16 mouse cellular contexts compared by ENCODE assay signal in the genomic region with DNA sequence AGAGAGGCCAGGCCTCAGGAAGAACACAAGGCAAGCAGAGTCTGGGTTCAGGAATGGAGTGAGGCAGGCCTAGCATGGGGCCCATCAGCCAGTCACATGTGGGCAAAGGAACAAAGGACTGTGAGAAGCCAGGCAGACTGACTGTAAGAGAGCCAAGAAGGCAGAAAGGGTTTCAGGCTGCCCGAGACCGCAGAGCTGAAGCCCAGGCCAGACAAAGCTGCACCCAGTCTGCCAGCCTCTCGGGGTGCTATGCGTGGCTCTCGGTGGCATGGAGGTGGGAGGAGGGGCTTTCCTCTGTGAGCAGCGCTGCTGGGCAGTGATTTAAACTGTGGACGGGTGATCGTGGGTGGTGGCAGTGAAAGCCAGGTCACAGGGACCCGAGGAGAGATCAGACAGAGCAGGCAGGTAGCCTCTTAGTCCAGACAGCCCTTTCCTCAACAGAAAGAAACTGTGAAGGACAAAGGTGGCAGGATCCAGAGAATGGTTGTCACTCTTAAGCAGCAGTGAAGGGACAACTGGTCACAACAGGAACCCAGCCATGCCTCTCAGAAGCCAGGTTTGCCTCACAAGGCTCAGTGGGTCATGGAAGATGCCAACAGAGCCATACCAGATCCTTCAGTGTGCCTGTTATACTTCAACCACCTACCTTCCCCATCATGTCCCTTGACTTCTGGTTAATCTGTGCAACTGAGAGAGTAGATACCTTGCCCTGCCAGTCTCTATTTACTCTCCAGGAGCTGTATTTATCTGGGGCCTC. TPM values are rescaled to one million over a fixed set of nuclear protein-coding genes. Genes with fewer than 3 reads are reported as not detected.
DNase-seq lines count a peak whose midpoint lies in the region; ATAC-seq and TF ChIP-seq lines count a peak whose summit lies in the region.
"Had no signal": no experiment of that assay in that cellular context is flagged by ENCODE, and none has a peak within 500 bp of the region (broad histone marks: within the 10 kb centered on the region; RNA-seq: fewer than 3 reads in every experiment).

No protein-coding gene starts in this region.

- WGBS in heart, adult 2 months: 51% methylated on average over 9 of the region's 9 CpGs
- WGBS in heart, embryonic 16.5 days: 71% methylated on average over 9 of the region's 9 CpGs
- 92% methylated on average over 9 of the region's 9 CpGs for WGBS in thymus, adult 2 months

- H3K4me1 ChIP-seq in heart, adult 2 months (ENCODE audit: control insufficient read depth, insufficient read depth, low read length): peaks cover 26% of the 10 kb centered on the region
- peaks cover 22% of the 10 kb centered on the region for H3K4me1 ChIP-seq in heart, embryonic 16.5 days (ENCODE audit: control insufficient read depth, insufficient read depth, low read length)
- peaks cover 11% of the 10 kb centered on the region for H3K4me1 ChIP-seq in thymus, adult 2 months (replicated peaks; ENCODE audit: control insufficient read depth, insufficient read depth, low read length)
- H3K4me1 ChIP-seq: embryonic facial prominence, embryonic 12.5 days had no signal

- H3K27me3 ChIP-seq in heart, adult 2 months (ENCODE audit: control insufficient read depth, insufficient read depth, low read length): no peaks in the 10 kb centered on the region
- H3K27me3 ChIP-seq in heart, embryonic 16.5 days (ENCODE audit: control insufficient read depth, insufficient read depth, low read length): no peaks in the 10 kb centered on the region
- H3K27me3 ChIP-seq in thymus, adult 2 months (ENCODE audit: control insufficient read depth, insufficient read depth, low read length): no peaks in the 10 kb centered on the region
- H3K27me3 ChIP-seq: embryonic facial prominence, embryonic 12.5 days; midbrain, embryonic 12.5 days; Patski had no signal

- no peak for TF ChIP-seq EP300 in heart, adult 2 months (IDR thresholded peaks at IDR 0.05; ENCODE audit: insufficient read depth, low read depth, low read length)

- H3K9ac ChIP-seq in heart, adult 2 months (ENCODE audit: low read depth, low read length): no peak overlapping the region
- H3K9ac ChIP-seq in heart, embryonic 16.5 days (ENCODE audit: low read length): 0 out of 2 replicates have a peak overlapping the region, but pooled peaks have one; percentile 22
- H3K9ac ChIP-seq: embryonic facial prominence, embryonic 12.5 days; midbrain, embryonic 12.5 days had no signal

- intact Hi-C loops in heart, adult 2 months (cut with DNase I): no loop called here

- H3K36me3 ChIP-seq in heart, adult 2 months (ENCODE audit: control insufficient read depth, insufficient read depth, low read length): peaks cover 13% of the 10 kb centered on the region; the same call in 1 of the 2 replicates
- H3K36me3 ChIP-seq in heart, embryonic 16.5 days (ENCODE audit: control insufficient read depth, insufficient read depth): peaks cover 14% of the 10 kb centered on the region
- H3K36me3 ChIP-seq in thymus, adult 2 months (ENCODE audit: control insufficient read depth, insufficient read depth, low read length): no peaks in the 10 kb centered on the region
- H3K36me3 ChIP-seq: embryonic facial prominence, embryonic 12.5 days; midbrain, embryonic 12.5 days had no signal

- H3K79me2 ChIP-seq in heart, adult 2 months (replicated peaks; ENCODE audit: control insufficient read depth, insufficient read depth, low read length): no peaks in the 10 kb centered on the region

- no peak for ATAC-seq in heart, embryonic 16.5 days (replicated peaks; ENCODE audit: extremely low read depth, insufficient read depth, low FRiP score)
- ATAC-seq in frontal cortex, adult (ENCODE audit: low TSS enrichment): no peak
- ATAC-seq: forebrain, embryonic 14.5 days; lung, postnatal 0 days; Patski had no signal

- no peak for DNase-seq in heart, adult 2 months
- no peak for DNase-seq in heart, adult 9 months (ENCODE audit: low spot score in 2 of 2)
- DNase-seq in layer of hippocampus, adult 2 months (ENCODE audit: low spot score in 2 of 2): no peak
- DNase-seq in layer of hippocampus, adult 18-20 months (ENCODE audit: low spot score in 2 of 2): no peak
- DNase-seq in brain, adult 2 months (ENCODE audit: low read depth, low spot score): peak; percentile 77
- no peak for DNase-seq in thymus, adult 2 months
- DNase-seq: gastrocnemius, postnatal 25 days; kidney, adult 8-10 months; right cerebral cortex, postnatal 25 days had no signal

- H3K4me2 ChIP-seq in heart, embryonic 16.5 days (ENCODE audit: low read depth, low read length): no peak overlapping the region
- H3K4me2 ChIP-seq: embryonic facial prominence, embryonic 12.5 days; midbrain, embryonic 12.5 days had no signal

- peak overlapping the region; percentile 45 for H3K27ac ChIP-seq in heart, adult 2 months
- peak overlapping the region; percentile 75 for H3K27ac ChIP-seq in layer of hippocampus, adult 2 months
- peak overlapping the region; percentile 2; the same call in 1 of the 2 replicates for H3K27ac ChIP-seq in heart, embryonic 16.5 days (ENCODE audit: low read length)
- H3K27ac ChIP-seq in thymus, adult 2 months (ENCODE audit: control insufficient read depth, insufficient read depth, low read length): no peak overlapping the region
- H3K27ac ChIP-seq: embryonic facial prominence, embryonic 12.5 days; midbrain, embryonic 12.5 days had no signal

- no peaks in the 10 kb centered on the region for H3K9me3 ChIP-seq in heart, embryonic 16.5 days (replicated peaks; ENCODE audit: control insufficient read depth, low read length)
- H3K9me3 ChIP-seq: embryonic facial prominence, embryonic 12.5 days; midbrain, embryonic 12.5 days had no signal

- no peak for TF ChIP-seq POLR2A in heart, adult 2 months (IDR thresholded peaks at IDR 0.05; ENCODE audit: insufficient read depth, low read depth, low read length)
- no peak for TF ChIP-seq POLR2A in thymus, adult 2 months (IDR thresholded peaks at IDR 0.05; ENCODE audit: control insufficient read depth, extremely low read depth, insufficient read depth, low read length, poor library complexity)

- TF ChIP-seq CTCF in heart, adult 2 months (IDR thresholded peaks at IDR 0.05): no peak
- no peak for TF ChIP-seq CTCF in layer of hippocampus, adult 2 months (conservative IDR thresholded peaks at IDR 0.05)
- no peak for TF ChIP-seq CTCF in thymus, adult 2 months (IDR thresholded peaks at IDR 0.05; ENCODE audit: borderline replicate concordance, control insufficient read depth, extremely low read depth, insufficient read depth, low read length, poor library complexity)

- H3K4me3 ChIP-seq in heart, adult 2 months: no peak overlapping the region
- no peak overlapping the region for H3K4me3 ChIP-seq in layer of hippocampus, adult 2 months
- no peak overlapping the region for H3K4me3 ChIP-seq in heart, embryonic 16.5 days (ENCODE audit: low read length)
- no peak overlapping the region for H3K4me3 ChIP-seq in thymus, adult 2 months (ENCODE audit: control insufficient read depth, insufficient read depth, low read length)
- H3K4me3 ChIP-seq: embryonic facial prominence, embryonic 12.5 days; midbrain, embryonic 12.5 days had no signal

RNA-seq across cellular contexts. Expression of a gene that starts 45.9 kb away (rescaled TPM):
- 100 to 1,000 TPM; 250 to 264 TPM for total RNA-seq in heart, adult 2 months (2021)
- polyA plus RNA-seq in heart, adult 2 months (2012; rRNA removed): 142 and 220 TPM in 2 replicates
- total RNA-seq in layer of hippocampus, adult 2 months (2021): 10 to 100 TPM; 21.5 to 25.9 TPM
- total RNA-seq in layer of hippocampus, adult 18-20 months (2021): 10 to 100 TPM; 20.6 to 22.8 TPM
- polyA plus RNA-seq in heart, embryonic 16.5 days (2015; fragmentation: Nextera tagmentation; extraction: Ambion mirVana): 202 and 217 TPM in 2 replicates
- polyA plus RNA-seq in thymus, adult 2 months (2012; rRNA removed): 0.92 and 3.6 TPM in 2 replicates

RNA-seq across cellular contexts. Expression of a gene that starts 53.8 kb away (rescaled TPM):
- 10 to 100 TPM; 19.1 to 21.0 TPM for total RNA-seq in heart, adult 2 months (2021)
- polyA plus RNA-seq in heart, adult 2 months (2012; rRNA removed): 14.9 and 26.0 TPM in 2 replicates
- total RNA-seq in layer of hippocampus, adult 2 months (2021): 10 to 100 TPM; 57.1 to 57.2 TPM
- total RNA-seq in layer of hippocampus, adult 18-20 months (2021): 10 to 100 TPM; 56.8 to 58.9 TPM
- polyA plus RNA-seq in heart, embryonic 16.5 days (2015; fragmentation: Nextera tagmentation; extraction: Ambion mirVana): 44.8 and 48.3 TPM in 2 replicates
- polyA plus RNA-seq in thymus, adult 2 months (2012; rRNA removed): 53.3 and 56.7 TPM in 2 replicates

RNA-seq across cellular contexts. Expression of a gene that starts 53.9 kb away (rescaled TPM):
- 10 to 100 TPM; 13.4 to 14.9 TPM for total RNA-seq in heart, adult 2 months (2021)
- 9.2 and 12.2 TPM in 2 replicates for polyA plus RNA-seq in heart, adult 2 months (2012; rRNA removed)
- 10 to 100 TPM; 15.6 to 18.8 TPM for total RNA-seq in layer of hippocampus, adult 2 months (2021)
- total RNA-seq in layer of hippocampus, adult 18-20 months (2021): 10 to 100 TPM; 17.8 to 19.1 TPM
- 25.0 and 25.3 TPM in 2 replicates for polyA plus RNA-seq in heart, embryonic 16.5 days (2015; fragmentation: Nextera tagmentation; extraction: Ambion mirVana)
- polyA plus RNA-seq in thymus, adult 2 months (2012; rRNA removed): 20.3 and 23.8 TPM in 2 replicates

Comparison
In these comparisons a context has a peak if more than half of its experiments do, and no peak if none do; other contexts are left out.
1. RNA of a gene that starts 45.9 kb away (total RNA-seq): 250 to 264 TPM in heart, adult 2 months; 21.5 to 25.9 TPM in layer of hippocampus, adult 2 months and 20.6 to 22.8 TPM in layer of hippocampus, adult 18-20 months; every median in the first group is over 4 times any median in the second.